ENCODE assay signal across 9 mouse cellular contexts in genomic region chr2:30823385-30824153, GRCm38 (mm10). TPM values are rescaled to one million over a fixed set of nuclear protein-coding genes. Genes with fewer than 3 reads are reported as not detected.
DNase-seq lines count a peak whose midpoint lies in the region; ATAC-seq and TF ChIP-seq lines count a peak whose summit lies in the region.
"Had no signal": no experiment of that assay in that cellular context is flagged by ENCODE, and none has a peak within 500 bp of the region (broad histone marks: within the 10 kb centered on the region; RNA-seq: fewer than 3 reads in every experiment).

No protein-coding gene starts in this region.

- peaks cover 60% of the 10 kb centered on the region for H3K79me2 ChIP-seq in C2C12 (ENCODE audit: control insufficient read depth, insufficient read depth)

- peaks cover 32% of the 10 kb centered on the region for H3K79me3 ChIP-seq in C2C12 (ENCODE audit: low read depth)

- 0 out of 2 replicates have a peak, but pooled peaks cover 3% of the 10 kb centered on the region for H3K9me3 ChIP-seq in hindbrain, embryonic 14.5 days (ENCODE audit: control insufficient read depth, low read length)
- no peaks in the 10 kb centered on the region for H3K9me3 ChIP-seq in limb, embryonic 15.5 days

- peak; percentile 39 for DNase-seq in gastrocnemius, adult 2 months
- no peak for DNase-seq in gastrocnemius, adult 18-20 months (ENCODE audit: low spot score)
- DNase-seq in hindbrain, embryonic 14.5 days (ENCODE audit: low spot score), result peak; percentile 52
- DNase-seq in urinary bladder, postnatal 36 days (ENCODE audit: low spot score in 2 of 2), result peak; percentile 41 to 59

- peak overlapping the region; percentile 12 for H3ac ChIP-seq in C2C12 (ENCODE audit: control insufficient read depth, insufficient read length, low read depth)

- no peak for TF ChIP-seq CTCF in gastrocnemius, adult 2 months (IDR thresholded peaks at IDR 0.05)
- TF ChIP-seq CTCF in C2C12 (IDR thresholded peaks at IDR 0.05; ENCODE audit: control insufficient read depth, insufficient read depth, insufficient read length), result no peak
- no peak for TF ChIP-seq CTCF in embryonic fibroblast, embryonic 13.5 days (IDR thresholded peaks at IDR 0.05; ENCODE audit: borderline replicate concordance, insufficient read depth, low read length)

- peaks cover 2% of the 10 kb centered on the region; the same call in 1 of the 2 replicates for H3K4me1 ChIP-seq in embryonic fibroblast, embryonic 13.5 days (ENCODE audit: control insufficient read depth, insufficient read depth, low read length)
- peaks cover 11% of the 10 kb centered on the region for H3K4me1 ChIP-seq in hindbrain, embryonic 14.5 days (replicated peaks; ENCODE audit: control insufficient read depth, insufficient read depth, low read length)
- peaks cover 35% of the 10 kb centered on the region for H3K4me1 ChIP-seq in limb, embryonic 15.5 days

- H3K9ac ChIP-seq in hindbrain, embryonic 14.5 days, result no peak overlapping the region
- H3K9ac ChIP-seq in limb, embryonic 15.5 days, result no peak overlapping the region

- 73% methylated on average over 13 of the region's 13 CpGs for WGBS in hindbrain, embryonic 14.5 days
- WGBS in limb, embryonic 15.5 days, result 70% methylated on average over 13 of the region's 13 CpGs

- intact Hi-C loops in gastrocnemius, adult 2 months (cut with DNase I), result no loop called here

- peaks cover 83% of the 10 kb centered on the region for H3K36me3 ChIP-seq in C2C12 (ENCODE audit: control insufficient read depth, insufficient read depth)
- peaks cover 74% of the 10 kb centered on the region for H3K36me3 ChIP-seq in hindbrain, embryonic 14.5 days (replicated peaks; ENCODE audit: control insufficient read depth, insufficient read depth)
- peaks cover 79% of the 10 kb centered on the region for H3K36me3 ChIP-seq in limb, embryonic 15.5 days

- H3K4me2 ChIP-seq in hindbrain, embryonic 14.5 days (replicated peaks), result no peak overlapping the region
- no peak overlapping the region for H3K4me2 ChIP-seq in limb, embryonic 15.5 days

- H3K4me3 ChIP-seq in gastrocnemius, adult 2 months, result no peak overlapping the region
- H3K4me3 ChIP-seq in C2C12 (ENCODE audit: insufficient read depth, poor library complexity, severe bottlenecking), result no peak overlapping the region
- no peak overlapping the region for H3K4me3 ChIP-seq in embryonic fibroblast, embryonic 13.5 days (ENCODE audit: insufficient read depth, low read length)
- no peak overlapping the region for H3K4me3 ChIP-seq in hindbrain, embryonic 14.5 days (replicated peaks; ENCODE audit: low read length)
- H3K4me3 ChIP-seq in limb, embryonic 15.5 days, result no peak overlapping the region

- 0 out of 2 replicates have a peak, but pooled peaks have one; percentile 0 for TF ChIP-seq POLR2A in embryonic fibroblast, embryonic 13.5 days (IDR thresholded peaks at IDR 0.05; ENCODE audit: low read depth, low read length)

- no peak overlapping the region for H3K27ac ChIP-seq in gastrocnemius, adult 2 months
- H3K27ac ChIP-seq in embryonic fibroblast, embryonic 13.5 days (ENCODE audit: insufficient read depth, low read length), result peak overlapping the region; percentile 9; the same call in 1 of the 2 replicates
- H3K27ac ChIP-seq in hindbrain, embryonic 14.5 days, result no peak overlapping the region
- peak overlapping the region; percentile 68; the same call in 1 of the 2 replicates for H3K27ac ChIP-seq in limb, embryonic 15.5 days

- H3K27me3 ChIP-seq in C2C12 (ENCODE audit: control insufficient read depth, insufficient read depth, insufficient read length), result no peaks in the 10 kb centered on the region
- H3K27me3 ChIP-seq in hindbrain, embryonic 14.5 days (ENCODE audit: control insufficient read depth, insufficient read depth, low read length), result no peaks in the 10 kb centered on the region
- no peaks in the 10 kb centered on the region for H3K27me3 ChIP-seq in limb, embryonic 15.5 days
- H3K27me3 ChIP-seq: Patski had no signal

- ATAC-seq in hindbrain, embryonic 14.5 days (ENCODE audit: low FRiP score), result peak; percentile 46
- ATAC-seq in limb, embryonic 15.5 days (ENCODE audit: insufficient number of reproducible peaks, low FRiP score, low TSS enrichment, low read depth), result peak; percentile 40; the same call in 1 of the 2 replicates
- ATAC-seq in megakaryocyte progenitor cell, adult 5-6 weeks (replicated peaks; ENCODE audit: poor library complexity), result no peak
- ATAC-seq: Patski had no signal

TF ChIP-seq in C2C12, 6 proteins besides CTCF, POLR2A, EP300 and RAD21:
- TF ChIP-seq MAX (IDR thresholded peaks at IDR 0.05), result no peak
- peak; percentile 3 for TF ChIP-seq MYOD1 (IDR thresholded peaks at IDR 0.05; ENCODE audit: control insufficient read depth, insufficient read length, low read depth)
- TF ChIP-seq CEBPB (IDR thresholded peaks at IDR 0.05; ENCODE audit: low read depth), result no peak
- TF ChIP-seq MYOG (IDR thresholded peaks at IDR 0.05; ENCODE audit: control insufficient read depth, extremely low read depth, insufficient read length), result no peak
- no peak for TF ChIP-seq FOSL1 (IDR thresholded peaks at IDR 0.05; ENCODE audit: insufficient read depth, low read length, poor library complexity, severe bottlenecking)
- TF ChIP-seq USF1 (IDR thresholded peaks at IDR 0.05; ENCODE audit: low read depth), result no peak

RNA-seq across cellular contexts. Expression of gene Asb6, which starts 6.6 kb away (rescaled TPM):
- 1 to 10 TPM; 7.0 TPM for total RNA-seq in gastrocnemius, adult 2 months (2021)
- 1 to 10 TPM; 7.2 to 9.7 TPM for total RNA-seq in gastrocnemius, adult 18-20 months (2021)
- polyA plus RNA-seq in C2C12 (2012; fragmentation: generic; extraction: Trizol), result 69.2 TPM
- polyA plus RNA-seq in embryonic fibroblast, embryonic 13.5 days (2011; ENCODE audit: insufficient read length, low read depth, missing spikeins), result 20.2 and 26.0 TPM in 2 replicates
- 37.6 and 39.3 TPM in 2 replicates for polyA plus RNA-seq in hindbrain, embryonic 14.5 days (2014; fragmentation: Nextera tagmentation; extraction: Ambion mirVana)
- polyA plus RNA-seq in limb, embryonic 15.5 days (2015; fragmentation: Nextera tagmentation; extraction: Ambion mirVana), result 32.8 and 34.4 TPM in 2 replicates
- 8.2 and 11.0 TPM in 2 replicates for total RNA-seq in megakaryocyte progenitor cell, adult 5-6 weeks (2015)
- 23.9 and 24.2 TPM in 2 replicates for total RNA-seq in megakaryocyte progenitor cell, adult 5-6 weeks (2017)

RNA-seq across cellular contexts. Expression of gene Prrx2, which starts 11.2 kb away (rescaled TPM):
- total RNA-seq in gastrocnemius, adult 2 months (2021), result 1 to 10 TPM; 1.2 to 4.2 TPM
- total RNA-seq in gastrocnemius, adult 18-20 months (2021), result 1 to 10 TPM; 1.9 TPM
- 191 TPM for polyA plus RNA-seq in C2C12 (2012; fragmentation: generic; extraction: Trizol)
- 130 and 154 TPM in 2 replicates for polyA plus RNA-seq in embryonic fibroblast, embryonic 13.5 days (2011; ENCODE audit: insufficient read length, low read depth, missing spikeins)
- polyA plus RNA-seq in hindbrain, embryonic 14.5 days (2014; fragmentation: Nextera tagmentation; extraction: Ambion mirVana), result 3.7 and 3.9 TPM in 2 replicates
- polyA plus RNA-seq in limb, embryonic 15.5 days (2015; fragmentation: Nextera tagmentation; extraction: Ambion mirVana), result 47.6 and 65.0 TPM in 2 replicates
- not detected in 2 replicates for total RNA-seq in megakaryocyte progenitor cell, adult 5-6 weeks (2015)
- not detected in 2 replicates for total RNA-seq in megakaryocyte progenitor cell, adult 5-6 weeks (2017)

RNA-seq across cellular contexts. Expression of gene Ntmt1, which starts 15.9 kb away (rescaled TPM):
- 10 to 100 TPM; 14.3 to 15.6 TPM for total RNA-seq in gastrocnemius, adult 2 months (2021)
- 10 to 100 TPM; 10.6 to 11.3 TPM for total RNA-seq in gastrocnemius, adult 18-20 months (2021)
- 64.7 TPM for polyA plus RNA-seq in C2C12 (2012; fragmentation: generic; extraction: Trizol)
- polyA plus RNA-seq in embryonic fibroblast, embryonic 13.5 days (2011; ENCODE audit: insufficient read length, low read depth, missing spikeins), result 25.6 and 30.3 TPM in 2 replicates
- polyA plus RNA-seq in hindbrain, embryonic 14.5 days (2014; fragmentation: Nextera tagmentation; extraction: Ambion mirVana), result 102 and 103 TPM in 2 replicates
- 86.3 and 89.5 TPM in 2 replicates for polyA plus RNA-seq in limb, embryonic 15.5 days (2015; fragmentation: Nextera tagmentation; extraction: Ambion mirVana)
- 15.4 and 20.2 TPM in 2 replicates for total RNA-seq in megakaryocyte progenitor cell, adult 5-6 weeks (2015)
- 15.4 and 19.9 TPM in 2 replicates for total RNA-seq in megakaryocyte progenitor cell, adult 5-6 weeks (2017)

RNA-seq across cellular contexts. Expression of gene 1700001O22Rik, which starts 20.1 kb away (rescaled TPM):
- total RNA-seq in gastrocnemius, adult 2 months (2021), result 10 to 100 TPM in 1 of 2 experiments, under 1 TPM in 1; 0.33 to 22.0 TPM
- 1 to 10 TPM; 2.4 to 8.2 TPM for total RNA-seq in gastrocnemius, adult 18-20 months (2021)
- 0.18 TPM for polyA plus RNA-seq in C2C12 (2012; fragmentation: generic; extraction: Trizol)
- not detected in 2 replicates for polyA plus RNA-seq in embryonic fibroblast, embryonic 13.5 days (2011; ENCODE audit: insufficient read length, low read depth, missing spikeins)
- polyA plus RNA-seq in hindbrain, embryonic 14.5 days (2014; fragmentation: Nextera tagmentation; extraction: Ambion mirVana), result 0.87 and 2.1 TPM in 2 replicates
- 2.4 and 3.1 TPM in 2 replicates for polyA plus RNA-seq in limb, embryonic 15.5 days (2015; fragmentation: Nextera tagmentation; extraction: Ambion mirVana)
- total RNA-seq in megakaryocyte progenitor cell, adult 5-6 weeks (2015), result not detected in 2 replicates
- total RNA-seq in megakaryocyte progenitor cell, adult 5-6 weeks (2017), result not detected in 2 replicates

Comparison
In these comparisons a context has a peak if more than half of its experiments do, and no peak if none do; other contexts are left out.
1. H3K27ac ChIP-seq: peak in embryonic fibroblast, embryonic 13.5 days (single experiment) and limb, embryonic 15.5 days (single experiment); none in gastrocnemius, adult 2 months (single experiment) and hindbrain, embryonic 14.5 days (single experiment).